Mouse (Mus musculus): Measurements from ENCODE around the gene Ip6k3.
A peak's percentile ranks its signal among the peaks of the same experiment; 100 is the strongest.

The Ip6k3 gene

GRCm38 (mm10) chr17:27154881-27155280 lies 12.7 kb downstream of the Ip6k3 start:
- DNase-seq (ENCODE audit: low read depth in 1 of 2, low spot score in 2 of 2) = no peak

GRCm38 (mm10) chr17:27154256-27154655 lies 13.3 kb downstream of the Ip6k3 start:
- no peak for DNase-seq (ENCODE audit: low read depth in 1 of 2, low spot score in 2 of 2)

GRCm38 (mm10) chr17:27153773-27154193 lies 13.8 kb downstream of the Ip6k3 start:
- no peak for DNase-seq (ENCODE audit: low read depth in 1 of 2, low spot score in 2 of 2)

- no peak for DNase-seq (ENCODE audit: low read depth in 1 of 2, low spot score in 2 of 2)
Observed at GRCm38 (mm10) chr17:27152976-27153723, 14.4 kb downstream of the Ip6k3 start.

- DNase-seq (ENCODE audit: low read depth in 1 of 2, low spot score in 2 of 2) = peak in 1 of 2 experiments; percentile 38
Observed at GRCm38 (mm10) chr17:27151411-27151810, 16.2 kb downstream of the Ip6k3 start.

- no peak for DNase-seq (ENCODE audit: low read depth in 1 of 2, low spot score in 2 of 2)
Observed at GRCm38 (mm10) chr17:27150871-27151270, 16.7 kb downstream of the Ip6k3 start.

GRCm38 (mm10) chr17:27146323-27146923 lies 21.2 kb downstream of the Ip6k3 start:
- no peak for DNase-seq (ENCODE audit: low read depth in 1 of 2, low spot score in 2 of 2)

- DNase-seq (ENCODE audit: low read depth in 1 of 2, low spot score in 2 of 2) = no peak
Observed at GRCm38 (mm10) chr17:27144152-27144551, 23.4 kb downstream of the Ip6k3 start.

- no peak for DNase-seq (ENCODE audit: low read depth in 1 of 2, low spot score in 2 of 2)
Observed at GRCm38 (mm10) chr17:27141971-27142450, 25.6 kb downstream of the Ip6k3 start.

GRCm38 (mm10) chr17:27140262-27140661 lies 27.3 kb downstream of the Ip6k3 start:
- no peak for DNase-seq (ENCODE audit: low read depth in 1 of 2, low spot score in 2 of 2)

GRCm38 (mm10) chr17:27139304-27139703 lies 28.3 kb downstream of the Ip6k3 start:
- no peak for DNase-seq (ENCODE audit: low read depth in 1 of 2, low spot score in 2 of 2)

- DNase-seq (ENCODE audit: low read depth in 1 of 2, low spot score in 2 of 2) = no peak
Observed at GRCm38 (mm10) chr17:27138396-27138795, 29.2 kb downstream of the Ip6k3 start.

GRCm38 (mm10) chr17:27134715-27135114 lies 32.9 kb downstream of the Ip6k3 start:
- DNase-seq (ENCODE audit: low read depth in 1 of 2, low spot score in 2 of 2) = no peak

- no peak for DNase-seq (ENCODE audit: low read depth in 1 of 2, low spot score in 2 of 2)
Observed at GRCm38 (mm10) chr17:27134187-27134586, 33.4 kb downstream of the Ip6k3 start.

- peak; percentile 89 to 93 for DNase-seq (ENCODE audit: low read depth in 1 of 2, low spot score in 2 of 2)
Observed at GRCm38 (mm10) chr17:27133551-27134141, 33.9 kb downstream of the Ip6k3 start, which contains the start of gene Uqcc2. Gene Uqcc2, minus strand, starts transcription at chr17:27133916.

- DNase-seq (ENCODE audit: low read depth in 1 of 2, low spot score in 2 of 2) = no peak
Observed at GRCm38 (mm10) chr17:27132238-27132637, 35.4 kb downstream of the Ip6k3 start.

- DNase-seq (ENCODE audit: low read depth in 1 of 2, low spot score in 2 of 2) = no peak
Observed at GRCm38 (mm10) chr17:27131240-27131665, 36.3 kb downstream of the Ip6k3 start.

GRCm38 (mm10) chr17:27130246-27130645 lies 37.3 kb downstream of the Ip6k3 start:
- DNase-seq (ENCODE audit: low read depth in 1 of 2, low spot score in 2 of 2) = no peak

GRCm38 (mm10) chr17:27129819-27130218 lies 37.8 kb downstream of the Ip6k3 start:
- no peak for DNase-seq (ENCODE audit: low read depth in 1 of 2, low spot score in 2 of 2)

- no peak for DNase-seq (ENCODE audit: low read depth in 1 of 2, low spot score in 2 of 2)
Observed at GRCm38 (mm10) chr17:27129291-27129690, 38.3 kb downstream of the Ip6k3 start.

- no peak for DNase-seq (ENCODE audit: low read depth in 1 of 2, low spot score in 2 of 2)
Observed at GRCm38 (mm10) chr17:27128189-27128588, 39.4 kb downstream of the Ip6k3 start.

GRCm38 (mm10) chr17:27126974-27127373 lies 40.6 kb downstream of the Ip6k3 start:
- DNase-seq (ENCODE audit: low read depth in 1 of 2, low spot score in 2 of 2) = no peak

Data from monocyte, adult 2 months (primary cell).